Mouse (Mus musculus) heart, embryonic 15.5 days (tissue): ENCODE results near the gene Tiam1. TPM values are rescaled to one million over a fixed set of nuclear protein-coding genes. Genes with fewer than 3 reads are reported as not detected.

Experiments
- ATAC-seq: fragments of 200-750 bp; cut with Nextera tagmentation; replicated peaks from 2 replicates; pipeline ENCODE4 v1.8.0; 2017; ENCODE audit warnings: low read depth, moderate TSS enrichment; ENCODE audit not compliant: insufficient number of reproducible peaks, insufficient read depth, low FRiP score
- H3K27ac ChIP-seq: fragments of 300-500 bp; sonication (generic); 2 replicates; pipeline ENCODE4 v1.5.1; 2015; ENCODE audit warnings: mild to moderate bottlenecking, inconsistent platforms
- H3K27me3 ChIP-seq: fragments of 300-500 bp; sonication (generic); 2 replicates; pipeline ENCODE4 v1.6.1; 2015; ENCODE audit warnings: inconsistent platforms
- H3K36me3 ChIP-seq: fragments of 300-500 bp; sonication (generic); 2 replicates; pipeline ENCODE4 v1.6.1; 2015; ENCODE audit warnings: mild to moderate bottlenecking, inconsistent platforms
- H3K4me1 ChIP-seq: fragments of 300-500 bp; sonication (generic); replicated peaks from 2 replicates; pipeline ENCODE4 v1.6.1; 2015; ENCODE audit warnings: inconsistent platforms
- H3K4me2 ChIP-seq: fragments of 300-500 bp; sonication (generic); 2 replicates; pipeline ENCODE4 v1.6.1; 2015; ENCODE audit warnings: inconsistent platforms, mild to moderate bottlenecking, moderate library complexity
- H3K4me3 ChIP-seq: fragments of 300-500 bp; sonication (generic); 2 replicates; pipeline ENCODE4 v1.5.1; 2015; ENCODE audit warnings: mild to moderate bottlenecking, inconsistent platforms
- H3K9ac ChIP-seq: fragments of 300-500 bp; sonication (generic); 2 replicates; pipeline ENCODE4 v1.6.1; 2015; ENCODE audit warnings: mild to moderate bottlenecking, inconsistent platforms
- H3K9me3 ChIP-seq: fragments of 300-500 bp; sonication (generic); replicated peaks from 2 replicates; pipeline ENCODE4 v1.6.1; 2016; ENCODE audit warnings: inconsistent platforms
- WGBS: fragments of 180-500 bp; shearing (Covaris S2); methylation state at CpG from one replicate; pipeline ENCODE4 v1.1.7; 2015; ENCODE audit warnings: mixed read lengths; 5-methylcytosine and 5-hydroxymethylcytosine counted together
- polyA plus RNA-seq: library from polyadenylated mRNA; unstranded; fragments of >200 nt; fragmentation: Nextera tagmentation; extraction: Ambion mirVana; gene quantifications from 2 replicates; pipeline ENCODE4 v1.2.1, GENCODE M21; 2015

The Tiam1 gene
- polyA plus RNA-seq, 1 experiment from 2014 or later, result 7.6 TPM

DNA sequence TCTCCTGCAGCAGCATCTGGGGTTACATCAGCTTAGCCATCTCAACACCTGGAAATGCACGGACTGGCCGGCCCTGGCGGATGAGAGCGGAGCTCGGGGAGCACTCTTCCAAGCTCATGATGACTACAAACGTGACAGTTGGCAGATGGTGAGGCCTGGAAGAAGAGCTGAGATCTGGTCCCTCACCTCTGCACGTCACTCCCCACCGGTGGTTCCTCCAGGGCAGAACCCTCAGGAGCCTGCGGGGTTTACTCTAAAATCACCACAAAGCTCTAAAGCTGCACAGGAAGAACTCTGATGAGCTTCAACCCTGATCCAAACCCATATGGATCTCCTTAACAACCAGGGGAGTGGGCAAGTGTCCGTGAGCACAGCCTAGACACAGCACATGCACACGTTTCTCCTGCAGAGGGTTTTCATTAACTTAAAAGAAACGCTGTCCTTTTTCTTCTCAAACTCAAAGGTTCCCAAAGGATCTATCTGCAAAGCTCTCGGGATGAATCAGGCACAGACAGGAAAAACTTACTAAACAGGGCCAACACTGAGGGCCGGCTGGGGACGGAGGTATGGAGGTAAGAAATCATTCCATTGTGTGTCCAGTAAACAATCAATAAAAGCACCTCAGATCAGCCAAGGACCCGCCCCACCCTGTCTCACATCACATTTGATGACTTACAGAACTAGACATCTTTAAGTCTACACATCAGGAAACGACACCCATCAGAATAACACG, 120.5 kb downstream of the Tiam1 start:
- H3K4me3 ChIP-seq, result no peak overlapping the region
- H3K36me3 ChIP-seq, result no peaks in the 10 kb centered on the region
- H3K27me3 ChIP-seq, result no peaks in the 10 kb centered on the region
- H3K9me3 ChIP-seq, result no peaks in the 10 kb centered on the region
- no peaks in the 10 kb centered on the region; the same call in 1 of the 2 replicates for H3K4me1 ChIP-seq
- H3K4me2 ChIP-seq, result no peak overlapping the region
- WGBS, result 80% methylated on average over 18 of the region's 18 CpGs
- ATAC-seq, result no peak
- H3K9ac ChIP-seq, result no peak overlapping the region
- no peak overlapping the region for H3K27ac ChIP-seq

DNA sequence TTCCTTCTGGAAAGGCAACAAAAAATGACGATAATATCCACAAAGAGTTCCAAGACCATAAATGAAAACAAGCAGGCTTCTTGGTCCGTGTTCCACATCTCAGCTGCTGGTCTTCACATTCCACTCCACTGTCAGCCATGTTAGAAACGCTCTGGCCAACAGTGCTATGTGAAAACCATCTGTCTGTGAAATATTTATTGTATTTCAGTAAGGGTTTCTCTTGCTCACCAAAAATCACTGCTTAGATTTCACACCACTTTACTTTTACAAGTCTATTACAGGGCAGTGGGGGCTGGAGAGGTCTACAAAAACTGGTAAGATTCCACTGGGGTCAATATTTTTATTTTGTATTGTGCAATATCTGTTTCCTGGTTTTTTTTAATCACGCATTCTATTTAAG, 127.5 kb downstream of the Tiam1 start:
- Histone ChIP-seq H3K9me3 (no peaks in the 10 kb centered on the region), H3K4me1 (peaks cover 8% of the 10 kb centered on the region), H3K4me2 (no peak overlapping the region), H3K27ac (no peak overlapping the region), H3K36me3 (no peaks in the 10 kb centered on the region), H3K27me3 (no peaks in the 10 kb centered on the region), H3K4me3 (no peak overlapping the region), H3K9ac (no peak overlapping the region)
- WGBS, result 48% methylated on average over 4 of the region's 4 CpGs
- ATAC-seq, result no peak

DNA sequence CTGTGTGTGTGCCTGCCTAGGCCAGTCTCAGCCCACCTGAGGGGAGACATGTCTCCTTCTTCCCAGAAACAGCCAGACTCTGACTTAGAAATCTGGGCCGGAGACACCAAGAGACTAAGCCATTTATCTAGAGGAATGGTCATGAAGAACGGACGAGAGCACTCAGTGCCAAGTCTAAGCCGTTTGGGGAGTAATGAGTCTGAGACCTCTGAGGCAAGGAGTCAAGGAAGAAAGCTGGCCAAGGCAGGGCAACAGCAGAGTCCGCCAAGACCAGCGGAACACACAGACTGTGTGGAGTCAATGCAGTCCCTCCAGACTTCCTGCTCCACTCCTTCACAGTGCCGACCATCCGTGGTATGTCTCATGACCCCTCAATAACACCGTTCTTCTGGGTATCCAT, 129.0 kb downstream of the Tiam1 start:
- 67% methylated on average over 9 of the region's 9 CpGs for WGBS
- Histone ChIP-seq H3K36me3 (no peaks in the 10 kb centered on the region), H3K4me3 (no peak overlapping the region), H3K27ac (no peak overlapping the region), H3K4me2 (no peak overlapping the region), H3K9me3 (no peaks in the 10 kb centered on the region), H3K4me1 (peaks cover 8% of the 10 kb centered on the region), H3K27me3 (no peaks in the 10 kb centered on the region), H3K9ac (no peak overlapping the region)
- ATAC-seq, result no peak

DNA sequence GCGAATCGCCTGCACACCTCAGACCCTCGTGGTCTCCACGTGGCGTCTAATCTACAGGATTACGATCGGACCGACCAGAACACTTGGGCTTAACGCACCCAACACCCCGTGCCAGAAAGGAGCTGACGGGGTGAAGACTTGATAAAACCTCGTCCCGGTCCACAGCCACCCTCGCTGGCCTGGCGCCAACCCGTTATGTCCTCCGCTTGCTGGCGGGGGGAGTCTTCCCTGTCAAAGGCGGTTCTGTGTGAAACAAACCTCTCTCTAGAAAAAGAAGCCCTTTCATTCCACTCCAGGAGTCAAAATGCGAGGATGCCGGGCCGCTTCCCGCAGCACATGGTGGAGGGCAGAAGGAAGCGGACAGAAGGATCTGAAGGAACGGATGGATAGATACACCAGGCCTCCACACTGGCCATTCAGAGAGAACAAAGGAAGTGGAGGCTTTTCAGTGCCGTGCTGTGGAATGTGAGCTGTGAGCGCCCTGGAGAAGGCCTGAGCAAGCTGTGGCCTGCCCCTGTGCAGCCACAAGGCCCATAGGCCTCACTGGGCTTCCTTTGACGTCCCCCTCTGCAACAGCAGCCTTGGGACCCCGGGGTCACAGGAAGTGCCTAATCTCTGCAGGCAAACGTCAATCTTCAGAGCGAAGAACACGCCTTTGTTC, 131.9 kb downstream of the Tiam1 start:
- Histone ChIP-seq H3K9ac (no peak overlapping the region), H3K9me3 (no peaks in the 10 kb centered on the region), H3K27ac (0 out of 2 replicates have a peak overlapping the region, but pooled peaks have one; percentile 41), H3K4me1 (peaks cover 8% of the 10 kb centered on the region), H3K4me3 (no peak overlapping the region), H3K27me3 (no peaks in the 10 kb centered on the region), H3K4me2 (no peak overlapping the region), H3K36me3 (no peaks in the 10 kb centered on the region)
- no peak; the same call in 1 of the 2 replicates for ATAC-seq
- 67% methylated on average over 32 of the region's 32 CpGs for WGBS

DNA sequence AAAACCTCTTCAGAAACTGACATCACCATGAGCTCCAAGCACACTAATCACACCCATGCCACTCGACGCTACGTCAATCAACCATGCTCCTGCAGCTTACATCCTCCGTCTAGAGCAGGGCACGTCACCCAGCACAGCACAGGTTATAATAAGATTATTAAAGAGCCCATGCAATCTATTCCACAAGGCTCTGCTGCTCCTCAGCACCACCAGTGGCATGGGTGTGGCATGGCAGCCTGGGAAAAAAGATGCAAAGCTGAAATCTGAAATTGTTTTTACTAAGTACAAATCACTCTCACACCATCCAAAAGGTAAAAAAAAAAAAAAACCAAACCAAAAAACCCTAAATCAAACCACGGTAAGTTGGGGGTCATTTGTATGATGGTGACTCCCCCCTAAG, 135.1 kb downstream of the Tiam1 start:
- 76% methylated on average over 6 of the region's 6 CpGs for whole genome bisulfite sequencing
- ATAC-seq, result no peak
- no peak overlapping the region for H3K27ac ChIP-seq

DNA sequence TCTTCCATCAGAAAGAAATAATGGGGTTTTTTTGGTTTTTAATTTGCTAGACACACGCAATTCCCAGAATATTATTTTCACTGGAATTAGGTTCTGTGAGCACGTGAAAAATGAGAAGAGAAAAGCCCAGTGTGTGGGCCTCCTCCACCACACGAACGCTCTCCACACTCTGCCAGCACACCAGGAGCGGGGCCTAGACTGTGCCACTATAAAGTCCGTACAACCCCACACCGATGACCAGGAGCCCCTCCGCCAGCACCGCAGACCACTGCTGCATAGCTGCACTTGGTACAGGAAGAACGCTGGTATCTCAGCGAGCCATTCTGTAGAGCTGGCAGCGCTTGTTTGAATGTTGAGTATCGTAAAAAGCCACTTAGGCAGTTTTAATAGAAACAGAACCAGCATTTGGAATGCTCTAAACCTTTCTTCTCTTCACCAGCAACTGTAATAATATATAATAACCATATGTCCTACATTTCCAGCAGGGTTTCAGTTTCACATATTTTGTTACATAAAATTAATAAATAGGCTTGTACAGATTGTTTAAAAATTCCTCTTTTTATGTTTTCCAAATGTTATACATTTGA, 136.1 kb downstream of the Tiam1 start:
- no peak for ATAC-seq
- peaks cover 8% of the 10 kb centered on the region for H3K4me1 ChIP-seq
- no peaks in the 10 kb centered on the region for H3K9me3 ChIP-seq
- WGBS, result 85% methylated on average over 13 of the region's 13 CpGs
- H3K4me3 ChIP-seq, result no peak overlapping the region
- H3K9ac ChIP-seq, result no peak overlapping the region
- H3K27ac ChIP-seq, result no peak overlapping the region
- no peaks in the 10 kb centered on the region for H3K36me3 ChIP-seq
- H3K4me2 ChIP-seq, result no peak overlapping the region
- no peaks in the 10 kb centered on the region for H3K27me3 ChIP-seq

More for the DNA sequence above, 135.1 kb downstream of the Tiam1 start:
- Histone ChIP-seq H3K27me3 (no peaks in the 10 kb centered on the region), H3K36me3 (no peaks in the 10 kb centered on the region), H3K4me1 (peaks cover 8% of the 10 kb centered on the region), H3K4me3 (no peak overlapping the region), H3K4me2 (no peak overlapping the region), H3K9me3 (no peaks in the 10 kb centered on the region), H3K9ac (no peak overlapping the region)

DNA sequence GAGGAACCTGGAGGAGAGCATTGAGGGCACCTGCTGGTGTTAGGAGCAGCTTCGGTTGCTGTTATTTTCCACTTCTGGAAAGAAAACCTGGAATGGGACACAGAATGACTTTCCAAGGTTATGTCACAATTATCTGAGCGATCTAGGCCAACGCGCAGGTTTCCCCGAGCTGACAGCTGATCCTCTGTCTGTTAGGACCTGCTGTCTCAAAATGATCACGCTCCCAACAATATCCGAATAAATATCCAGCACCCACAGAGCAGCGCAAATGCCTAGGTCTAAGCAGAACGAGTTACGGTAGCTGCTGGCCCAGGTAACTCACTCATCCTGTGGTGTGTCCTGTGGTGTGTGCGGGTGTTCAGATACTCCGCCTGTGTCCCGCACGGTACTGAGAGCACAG, 140.0 kb downstream of the Tiam1 start:
- ATAC-seq, result no peak
- 94% methylated on average over 14 of the region's 14 CpGs for WGBS
- H3K9me3 ChIP-seq, result no peaks in the 10 kb centered on the region; the same call in 1 of the 2 replicates

DNA sequence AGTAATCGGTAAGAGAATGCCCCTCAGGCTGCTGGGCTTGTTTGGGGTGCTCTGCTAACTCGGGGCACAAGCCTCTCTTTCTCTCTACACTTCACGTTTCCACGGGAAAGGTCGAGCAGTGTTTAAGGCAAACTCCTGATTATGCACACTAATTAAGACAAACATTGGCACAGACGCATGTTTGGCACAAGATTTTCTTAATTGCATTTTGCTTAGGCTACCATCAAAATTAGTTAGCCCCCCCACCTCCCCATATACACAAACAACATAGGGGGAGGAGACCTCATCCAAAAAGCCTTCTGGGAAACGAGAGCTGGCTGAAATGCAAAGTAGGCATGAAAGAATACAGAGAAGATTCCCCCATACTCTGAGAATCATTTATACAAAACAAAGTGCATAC, 148.4 kb downstream of the Tiam1 start:
- Histone ChIP-seq H3K9me3 (no peaks in the 10 kb centered on the region; the same call in 1 of the 2 replicates), H3K36me3 (no peaks in the 10 kb centered on the region), H3K27me3 (no peaks in the 10 kb centered on the region), H3K4me1 (peaks cover 15% of the 10 kb centered on the region), H3K27ac (no peak overlapping the region), H3K4me3 (no peak overlapping the region), H3K4me2 (no peak overlapping the region), H3K9ac (no peak overlapping the region)
- 86% methylated on average over 7 of the region's 7 CpGs for WGBS
- ATAC-seq, result no peak

More for the DNA sequence above, 140.0 kb downstream of the Tiam1 start:
- Histone ChIP-seq H3K4me2 (no peak overlapping the region), H3K27me3 (no peaks in the 10 kb centered on the region), H3K4me3 (no peak overlapping the region), H3K4me1 (no peaks in the 10 kb centered on the region), H3K36me3 (no peaks in the 10 kb centered on the region), H3K9ac (no peak overlapping the region), H3K27ac (no peak overlapping the region)

DNA sequence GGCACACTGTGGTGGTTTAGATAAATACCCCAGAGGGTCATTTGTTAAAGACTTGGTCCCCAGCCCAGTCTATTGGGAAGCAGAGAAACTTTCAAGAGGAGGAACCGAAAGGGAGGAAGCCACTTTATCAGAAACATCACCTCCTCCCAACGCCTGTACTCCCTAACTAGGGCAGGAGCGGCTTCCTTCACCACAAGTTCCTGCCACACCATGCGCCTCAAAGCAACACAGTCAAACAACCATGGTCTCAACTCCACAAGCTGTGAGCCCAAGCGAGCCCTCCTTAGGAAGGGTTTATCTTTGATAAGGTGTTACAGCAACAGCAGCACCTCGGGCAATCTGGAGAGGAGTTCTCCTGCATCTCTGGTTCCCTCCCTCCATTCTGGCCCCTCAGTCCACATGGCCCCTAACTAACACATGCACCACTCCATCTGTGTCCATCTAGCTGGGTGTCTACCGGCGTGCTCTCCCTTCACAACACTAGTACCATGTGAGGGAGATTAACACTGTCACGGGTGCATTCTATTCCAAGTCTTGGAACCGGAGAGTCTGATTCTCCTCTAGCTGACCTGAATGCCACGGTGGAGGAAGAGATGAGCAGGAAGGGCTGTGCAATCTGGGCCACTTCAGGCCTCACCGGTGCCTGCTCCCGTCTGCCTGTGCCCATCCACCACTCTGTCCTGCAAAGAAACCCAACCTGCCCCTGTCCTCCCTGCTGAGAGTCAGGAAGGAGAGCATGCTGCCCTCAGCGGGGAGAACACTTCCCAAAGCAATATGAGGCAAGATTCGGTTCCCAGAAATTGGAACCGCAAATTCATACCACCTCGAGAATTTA, 149.4 kb downstream of the Tiam1 start:
- Histone ChIP-seq H3K9ac (no peak overlapping the region), H3K27ac (no peak overlapping the region), H3K4me1 (peaks cover 22% of the 10 kb centered on the region), H3K4me3 (no peak overlapping the region), H3K4me2 (no peak overlapping the region), H3K36me3 (no peaks in the 10 kb centered on the region), H3K9me3 (no peaks in the 10 kb centered on the region; the same call in 1 of the 2 replicates), H3K27me3 (no peaks in the 10 kb centered on the region)
- 64% methylated on average over 17 of the region's 17 CpGs for WGBS
- ATAC-seq, result no peak

DNA sequence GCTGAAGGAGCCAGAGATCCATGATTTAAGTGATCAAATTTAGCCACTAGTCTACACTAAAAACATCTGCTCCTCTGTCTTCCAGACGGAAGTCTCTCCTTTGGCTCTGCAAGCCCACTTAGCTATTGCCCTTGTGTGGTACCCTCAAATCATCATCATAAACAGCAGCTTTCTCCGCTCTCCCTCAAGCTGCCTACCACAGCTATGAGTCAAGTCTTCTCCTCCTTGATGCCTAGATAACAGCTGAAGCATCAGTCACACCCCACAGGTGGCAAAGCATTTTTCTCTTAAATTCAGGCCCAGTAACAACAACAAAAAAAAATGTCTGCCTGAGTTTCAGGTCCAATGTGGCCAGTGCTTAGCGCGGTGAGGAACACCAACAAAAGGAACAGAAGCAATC, 150.1 kb downstream of the Tiam1 start:
- Histone ChIP-seq H3K4me2 (no peak overlapping the region), H3K27me3 (no peaks in the 10 kb centered on the region)
- WGBS, result 89% methylated on average over 4 of the region's 4 CpGs

DNA sequence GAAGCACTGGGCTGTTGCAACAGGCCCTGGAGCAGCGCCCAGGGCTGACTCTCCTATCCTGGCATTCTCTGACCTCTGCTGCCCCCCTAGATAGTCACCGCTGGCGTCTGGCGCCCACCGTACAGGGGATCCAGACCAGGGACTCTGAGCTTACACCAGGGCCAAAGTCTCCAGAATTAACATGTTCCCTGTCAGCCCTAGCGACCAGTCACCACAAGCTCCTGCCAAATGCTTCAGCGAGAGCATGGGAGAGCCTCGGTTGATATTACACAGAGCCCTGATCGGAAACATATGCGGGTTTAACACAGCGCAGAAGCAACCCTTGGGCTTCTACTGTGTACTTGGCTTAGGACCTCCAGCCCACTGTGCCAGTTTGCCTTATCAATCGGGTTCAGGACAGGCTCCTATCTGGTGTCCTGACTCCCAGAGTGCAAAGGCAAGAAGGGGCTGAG, 151.8 kb downstream of the Tiam1 start:
- Histone ChIP-seq H3K9ac (no peak overlapping the region), H3K36me3 (no peaks in the 10 kb centered on the region), H3K4me3 (no peak overlapping the region), H3K27me3 (no peaks in the 10 kb centered on the region), H3K27ac (peak overlapping the region; percentile 31; the same call in 1 of the 2 replicates), H3K9me3 (no peaks in the 10 kb centered on the region), H3K4me2 (no peak overlapping the region), H3K4me1 (peaks cover 22% of the 10 kb centered on the region)
- ATAC-seq, result peak; percentile 68
- WGBS, result 35% methylated on average over 12 of the region's 12 CpGs

More for the DNA sequence above, 150.1 kb downstream of the Tiam1 start:
- Histone ChIP-seq H3K9ac (no peak overlapping the region), H3K36me3 (no peaks in the 10 kb centered on the region), H3K4me1 (peaks cover 22% of the 10 kb centered on the region), H3K9me3 (no peaks in the 10 kb centered on the region), H3K4me3 (no peak overlapping the region), H3K27ac (no peak overlapping the region)
- no peak for ATAC-seq
